Mouse (Mus musculus) T-helper 2 cell (primary cell): ENCODE measurements around the gene Dhdh.

Experiments used
- in situ Hi-C: fragments of 300-600 bp; cut with MboI, MseI; formaldehyde crosslinking; loops from one replicate; pipeline ENCODE4 v1.15.1; 2025; ENCODE audit warnings: high pct_unique_total_duplicates

The Dhdh gene

GRCm38 (mm10) chr7:45451344-45451982 lies 37.1 kb downstream of the Dhdh start:
- in situ Hi-C loops = no loop called here

DNA sequence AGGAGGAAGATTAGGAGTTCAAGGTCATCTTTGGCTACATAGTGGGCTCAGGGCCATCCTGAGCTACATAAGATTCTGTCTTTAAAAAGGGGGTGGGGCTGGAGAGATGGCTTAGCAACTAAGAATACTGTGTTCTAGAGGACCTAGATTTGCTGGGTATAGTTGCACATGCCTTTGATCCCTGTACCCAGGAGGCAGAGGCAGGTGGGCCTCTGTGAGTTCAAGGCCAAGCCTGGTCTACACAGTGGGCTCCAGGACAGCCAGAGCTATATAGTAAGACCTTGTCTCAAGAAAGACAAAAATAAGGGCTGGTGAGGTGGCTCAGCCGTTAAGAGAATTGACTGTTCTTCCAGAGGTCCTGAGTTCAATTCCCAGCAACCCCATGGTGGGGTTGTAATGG lies 38.6 kb downstream of the Dhdh start:
- in situ Hi-C loops = no loop called here

DNA sequence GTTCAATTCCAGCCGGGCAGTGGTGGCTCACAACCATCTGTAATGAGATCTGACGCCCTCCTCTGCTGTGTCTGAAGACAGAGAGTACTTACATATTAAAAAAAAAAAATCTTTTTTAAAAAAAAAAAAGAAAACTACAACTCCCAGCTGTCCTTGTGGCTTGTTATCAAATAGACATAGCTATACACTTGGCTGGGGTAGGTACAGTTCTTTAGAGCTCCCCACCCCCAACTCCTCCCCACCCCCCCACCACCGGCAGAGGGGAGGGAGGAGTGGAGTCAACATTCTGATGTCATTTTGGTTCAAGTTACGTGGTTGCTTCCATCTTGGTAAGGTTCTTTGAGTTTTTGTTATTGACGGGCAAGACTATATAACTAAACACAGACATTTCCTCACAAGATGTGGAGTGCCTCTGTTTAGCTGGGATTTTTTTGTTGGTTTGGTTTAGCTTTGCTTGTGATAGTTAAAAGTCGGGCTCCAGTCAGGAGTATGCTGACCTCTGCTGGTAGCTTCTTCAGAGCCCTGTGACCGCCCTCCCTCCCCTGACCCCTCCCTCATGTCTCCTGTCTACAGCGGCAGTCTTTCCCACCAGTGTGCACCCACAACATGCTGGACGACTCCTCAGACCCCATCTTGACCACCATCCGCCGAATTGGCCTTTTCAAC lies 41.1 kb downstream of the Dhdh start:
- in situ Hi-C loops = no loop called here

DNA sequence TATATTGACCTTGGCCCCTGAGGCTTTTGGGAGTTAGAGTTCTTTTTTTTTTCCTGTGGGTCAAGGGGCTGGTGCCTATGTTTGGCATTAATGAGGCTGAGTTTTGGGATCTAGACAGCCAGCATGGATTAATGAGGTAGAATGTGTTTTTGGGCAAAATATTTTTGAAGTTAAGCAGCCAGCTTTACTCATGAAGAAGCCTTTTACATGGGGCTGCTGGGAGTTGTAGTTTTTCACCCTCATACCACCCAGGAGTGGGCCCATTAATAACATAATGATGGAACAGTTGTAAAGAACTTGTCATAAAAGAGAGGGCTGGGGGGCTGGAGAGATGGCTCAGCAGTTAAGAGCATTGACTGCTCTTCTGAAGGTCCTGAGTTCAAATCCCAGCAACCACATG lies 42.0 kb downstream of the Dhdh start:
- in situ Hi-C loops = no loop called here

DNA sequence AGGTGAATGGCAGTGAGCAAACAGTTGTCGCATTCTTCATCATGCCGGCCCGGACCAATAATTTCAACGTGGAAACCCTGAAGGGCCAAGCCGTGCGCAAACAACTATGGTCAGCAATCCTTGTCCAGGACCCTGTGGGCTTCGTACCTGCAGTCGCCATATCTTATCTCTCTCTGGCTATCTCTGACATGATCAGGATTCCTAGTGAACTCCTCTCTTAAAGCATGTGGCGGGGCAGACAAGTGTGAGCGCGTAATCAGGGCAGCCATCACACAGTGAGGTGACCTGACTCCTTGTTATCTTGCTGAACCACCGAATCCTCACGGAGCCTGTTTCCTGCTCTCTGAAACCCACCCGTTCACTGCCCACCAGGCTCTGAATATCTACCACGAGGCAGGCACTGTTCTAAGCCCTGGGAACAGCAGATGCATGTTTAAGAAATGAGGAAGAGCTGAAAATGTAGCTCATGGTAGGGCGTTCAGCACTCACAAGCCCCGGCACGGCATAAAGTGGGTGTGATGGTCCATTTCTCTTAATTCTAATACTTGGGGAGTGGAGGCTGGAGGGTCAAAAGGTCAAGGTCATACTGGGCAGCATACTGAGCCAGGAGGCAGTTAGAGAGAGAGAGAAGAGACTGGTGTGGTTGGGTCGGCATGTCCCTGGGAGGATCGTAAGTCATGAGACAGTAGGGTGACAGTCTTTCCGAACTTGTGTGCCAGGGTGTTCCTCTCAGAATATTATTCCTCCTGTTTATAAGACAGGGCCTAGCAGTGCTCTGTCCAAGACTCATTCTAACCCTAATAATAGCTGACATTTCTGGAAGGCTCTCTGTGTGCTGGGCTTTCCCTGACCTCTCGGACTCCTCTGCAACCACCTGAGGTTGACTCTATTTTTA lies 44.8 kb downstream of the Dhdh start:
- in situ Hi-C loops = no loop called here

DNA sequence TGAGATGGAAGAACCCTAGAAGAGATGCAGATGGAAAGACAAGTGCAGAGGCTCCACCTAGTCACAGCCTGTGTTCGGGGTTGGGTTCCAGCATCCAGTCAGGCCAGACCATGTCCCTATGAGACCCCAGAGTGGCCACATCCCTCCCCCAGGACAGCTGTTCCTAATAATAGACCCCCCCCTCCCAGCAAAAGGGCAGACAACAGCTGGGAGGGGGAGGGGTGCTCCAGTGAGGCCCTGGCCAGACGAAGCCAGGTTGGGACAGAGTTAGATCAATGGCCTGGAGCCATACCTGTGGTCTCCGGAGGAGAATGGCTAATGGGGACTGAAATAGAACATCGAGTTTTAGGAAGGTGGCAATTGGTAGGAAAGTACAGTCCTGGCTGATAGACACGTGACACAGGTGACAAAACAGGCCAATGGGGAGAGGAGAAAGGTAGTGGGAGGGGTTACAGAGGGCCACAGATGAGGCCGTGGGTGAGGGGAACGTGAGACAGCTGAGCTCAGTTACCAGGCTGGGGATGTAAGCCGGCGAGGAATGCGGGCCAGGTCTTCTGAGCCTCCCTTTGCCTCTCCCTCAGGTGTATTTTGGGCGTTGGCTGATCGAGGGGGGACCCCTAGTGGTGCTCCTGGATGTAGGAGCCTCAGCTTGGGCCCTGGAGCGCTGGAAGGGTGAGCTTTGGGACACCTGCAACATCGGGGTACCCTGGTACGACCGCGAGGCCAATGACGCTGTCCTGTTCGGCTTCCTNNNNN lies 50.9 kb downstream of the Dhdh start, which contains the start of gene Ruvbl2:
Gene Ruvbl2 (minus strand): TSS at position 576 of the 756 bp plus-strand sequence.
- in situ Hi-C loops = no loop called here

- in situ Hi-C loops = no loop called here
Measured at GRCm38 (mm10) chr7:45437046-45437445, 51.6 kb downstream of the Dhdh start.

GRCm38 (mm10) chr7:45436444-45436843 lies 52.2 kb downstream of the Dhdh start:
- in situ Hi-C loops = no loop called here

DNA sequence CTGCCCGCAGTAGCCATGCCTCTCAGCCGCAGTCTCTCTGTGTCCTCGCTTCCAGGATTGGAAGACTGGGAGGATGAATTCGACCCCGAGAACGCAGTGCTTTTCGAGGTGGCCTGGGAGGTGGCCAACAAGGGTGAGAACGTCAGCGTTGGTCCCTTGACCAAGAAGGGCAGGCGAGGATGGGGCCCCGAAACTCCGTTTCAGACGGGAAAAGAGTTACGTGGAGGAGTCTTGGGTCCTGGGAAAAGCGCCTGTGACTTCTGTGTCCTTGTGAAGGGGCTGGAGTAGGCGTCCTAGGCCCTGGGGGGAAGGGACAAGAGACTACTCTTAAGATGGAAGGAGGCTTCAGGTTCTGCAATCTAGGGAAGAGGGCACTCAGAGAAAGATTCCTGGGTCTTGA lies 53.6 kb downstream of the Dhdh start:
- in situ Hi-C loops = no loop called here

DNA sequence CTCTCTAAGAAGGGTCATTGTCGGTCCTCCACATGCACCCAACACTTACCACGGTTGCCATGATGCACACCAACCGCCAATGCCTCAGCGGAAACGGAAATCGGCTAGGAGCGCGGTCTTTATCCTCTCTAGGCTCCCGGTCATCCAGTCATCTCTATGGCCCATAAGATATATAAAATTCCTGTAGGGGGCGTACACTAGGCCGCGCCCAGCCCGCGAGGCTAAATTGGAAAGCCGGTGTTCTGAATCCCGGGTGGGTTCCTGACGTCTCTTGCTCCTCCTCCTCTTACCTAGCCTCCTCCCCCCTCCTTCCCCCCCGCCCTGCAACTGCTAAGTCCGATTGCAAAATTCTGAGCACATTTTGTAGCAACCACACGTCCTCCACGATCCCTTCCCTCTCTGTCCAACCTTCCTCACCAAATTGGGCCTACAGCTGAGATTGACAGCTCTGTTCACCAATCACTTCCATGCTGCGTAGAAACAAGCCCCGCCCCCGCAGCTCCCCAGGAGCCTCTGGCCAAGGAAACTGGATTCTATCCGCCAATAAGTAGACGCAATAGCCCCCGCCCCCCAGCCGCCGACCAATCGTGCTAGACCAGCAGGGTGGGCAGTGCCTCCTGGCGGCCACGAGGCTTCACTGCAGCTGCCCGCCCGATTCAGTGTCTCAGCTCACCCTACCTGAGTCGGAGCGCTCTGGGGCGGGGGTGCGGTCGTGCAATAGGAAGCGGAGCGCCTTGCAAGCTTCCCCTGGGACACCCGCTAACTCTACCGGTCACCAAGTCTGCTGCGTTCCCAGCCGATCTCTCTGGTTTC lies 54.2 kb downstream of the Dhdh start, which contains the start of gene Gys1:
Gene Gys1 (plus strand): TSS at position 642 of the 813 bp plus-strand sequence.
- in situ Hi-C loops = no loop called here

- in situ Hi-C loops = no loop called here
Measured at GRCm38 (mm10) chr7:45433835-45434202, 54.8 kb downstream of the Dhdh start.

DNA sequence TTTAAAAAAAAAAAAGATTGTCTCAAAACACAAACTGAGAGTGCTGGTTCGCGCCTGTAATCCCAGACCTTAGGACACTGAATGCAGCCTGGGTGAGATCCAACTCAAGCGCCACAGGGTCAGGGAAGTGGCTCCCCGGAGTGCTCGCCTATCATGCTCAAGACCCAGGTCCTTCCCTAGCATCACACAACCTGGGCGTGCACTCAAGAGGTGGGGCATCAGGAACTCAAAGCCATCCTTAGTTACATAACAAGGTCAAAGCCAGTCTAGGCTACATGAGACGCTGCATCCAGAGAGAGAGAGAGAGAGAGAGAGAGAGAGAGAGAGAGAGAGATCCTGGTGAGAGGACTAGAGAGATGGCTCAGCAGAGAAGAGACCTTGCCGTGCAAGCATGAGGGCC lies 62.0 kb downstream of the Dhdh start:
- in situ Hi-C loops = no loop called here

DNA sequence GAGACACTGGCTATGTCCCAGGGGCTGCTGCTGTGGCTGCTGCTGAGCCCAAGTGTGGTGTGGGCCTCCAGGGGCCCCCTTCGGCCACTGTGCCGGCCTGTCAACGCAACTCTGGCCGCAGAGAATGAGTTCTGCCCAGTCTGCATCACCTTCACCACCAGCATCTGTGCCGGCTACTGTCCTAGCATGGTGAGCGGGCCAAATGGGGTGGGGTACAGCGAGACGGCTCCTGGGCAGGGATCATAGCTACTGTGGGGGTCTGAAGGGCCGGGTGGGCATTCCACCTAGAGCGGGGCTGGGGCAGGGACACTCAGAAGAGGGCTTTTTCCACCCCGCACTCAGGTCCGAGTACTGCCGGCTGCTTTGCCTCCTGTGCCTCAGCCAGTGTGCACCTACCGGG lies 67.4 kb downstream of the Dhdh start:
- in situ Hi-C loops = no loop called here
